Mouse (Mus musculus) forebrain, postnatal 0 days (tissue): ENCODE results near the gene Ext2. TPM values are rescaled to one million over a fixed set of nuclear protein-coding genes. Genes with fewer than 3 reads are reported as not detected.
A peak's percentile ranks its signal among the peaks of the same experiment; 100 is the strongest.

Source experiments
- ATAC-seq: fragments of 200-750 bp; cut with Nextera tagmentation; 2 replicates; pipeline ENCODE4 v1.8.0; 2017; ENCODE audit warnings: mild to moderate bottlenecking, moderate library complexity
- DNase-seq: peaks from one replicate; pipeline ENCODE4 v3.0.0-alpha.2; 2015
- H3K27ac ChIP-seq: fragments of 300-500 bp; sonication (generic); 2 replicates; pipeline ENCODE4 v1.5.1; 2014; ENCODE audit warnings: low read depth, mild to moderate bottlenecking, antibody characterized with exemption, low read length, moderate library complexity, mixed read lengths
- H3K27me3 ChIP-seq: fragments of 300-500 bp; sonication (generic); 2 replicates; pipeline ENCODE4 v1.6.1; 2014; ENCODE audit warnings: mild to moderate bottlenecking, low read length, mixed read lengths; ENCODE audit not compliant: insufficient read depth
- H3K36me3 ChIP-seq: fragments of 300-500 bp; sonication (generic); 2 replicates; pipeline ENCODE4 v1.6.1; 2014; ENCODE audit warnings: mild to moderate bottlenecking, moderate library complexity; ENCODE audit not compliant: insufficient read depth
- H3K4me1 ChIP-seq: fragments of 300-500 bp; sonication (generic); 2 replicates; pipeline ENCODE4 v1.6.1; 2014; ENCODE audit warnings: antibody characterized with exemption; ENCODE audit not compliant: insufficient read depth
- H3K4me2 ChIP-seq: fragments of 300-500 bp; sonication (generic); 2 replicates; pipeline ENCODE4 v1.6.1; 2014; ENCODE audit warnings: low read depth, mild to moderate bottlenecking, moderate library complexity
- H3K4me3 ChIP-seq: fragments of 300-500 bp; sonication (generic); 2 replicates; pipeline ENCODE4 v1.5.1; 2014; ENCODE audit warnings: low read depth, low read length, mixed read lengths
- H3K9ac ChIP-seq: fragments of 300-500 bp; sonication (generic); 2 replicates; pipeline ENCODE4 v1.6.1; 2014; ENCODE audit warnings: mild to moderate bottlenecking
- H3K9me3 ChIP-seq: fragments of 300-500 bp; sonication (generic); 2 replicates; pipeline ENCODE4 v1.6.1; 2016; ENCODE audit warnings: low read length
- CTCF ChIP-seq: sonication (generic); IDR thresholded peaks from 2 replicates; pipeline ENCODE4 v1.5.1; 2016; ENCODE audit warnings: antibody characterized with exemption, control low read depth, low read depth
- WGBS: fragments of 180-500 bp; shearing (Covaris S2); extraction: QIAGEN DNeasy Blood & Tissue Kit; methylation state at CpG from one replicate; pipeline ENCODE4 v1.1.7; 2014; 5-methylcytosine and 5-hydroxymethylcytosine counted together
- polyA plus RNA-seq: library from polyadenylated mRNA; unstranded; fragments of >200 nt; fragmentation: Nextera tagmentation; extraction: Ambion mirVana; gene quantifications from 2 replicates; pipeline ENCODE4 v1.2.1, GENCODE M21; 2015
- total RNA-seq: library from RNA; depleted of rRNA; stranded (reverse); fragments of >200 nt; gene quantifications from 2 replicates; pipeline ENCODE4 v1.2.3, GENCODE M21; 2014; rRNA removed

The Ext2 gene
- total RNA-seq (31.4 and 37.7 TPM in 2 replicates), polyA plus RNA-seq (67.8 and 68.6 TPM in 2 replicates)

- Histone ChIP-seq H3K9ac (peak within 1 kb of the TSS; percentile 96), H3K4me1 (peaks cover 7% of the 10 kb centered on the region; the same call in 1 of the 2 replicates), H3K36me3 (no peaks in the 10 kb centered on the region), H3K27me3 (no peaks in the 10 kb centered on the region), H3K4me3 (peak within 1 kb of the TSS; percentile 99), H3K27ac (peak within 1 kb of the TSS; percentile 50; the same call in 1 of the 2 replicates), H3K4me2 (peak within 1 kb of the TSS; percentile 65), H3K9me3 (no peaks in the 10 kb centered on the region)
- DNase-seq (peak; percentile 94), ATAC-seq (peak; percentile 96)
- 2% methylated on average over 66 of the region's 66 CpGs for WGBS
- peak; percentile 99 for TF ChIP-seq CTCF
These were observed at the start of gene Ext2 for GRCm38 (mm10) chr2:93822045-93822749. Gene Ext2, minus strand, starts transcription at chr2:93822568.

GRCm38 (mm10) chr2:93871411-93871925 lies 49.1 kb upstream of the Ext2 start:
- no peaks in the 10 kb centered on the region for H3K9me3 ChIP-seq
- TF ChIP-seq CTCF = no peak
- H3K4me1 ChIP-seq = 0 out of 2 replicates have a peak, but pooled peaks cover 5% of the 10 kb centered on the region
- no peak overlapping the region for H3K9ac ChIP-seq
- H3K4me3 ChIP-seq = no peak overlapping the region
- 90% methylated on average over 4 of the region's 4 CpGs for WGBS
- ATAC-seq (no peak), DNase-seq (no peak)
- H3K27ac ChIP-seq = no peak overlapping the region
- no peaks in the 10 kb centered on the region for H3K27me3 ChIP-seq
- no peak overlapping the region for H3K4me2 ChIP-seq
- no peaks in the 10 kb centered on the region for H3K36me3 ChIP-seq

- Histone ChIP-seq H3K4me3 (no peak overlapping the region), H3K4me1 (0 out of 2 replicates have a peak, but pooled peaks cover 5% of the 10 kb centered on the region), H3K4me2 (no peak overlapping the region), H3K27ac (no peak overlapping the region), H3K9ac (no peak overlapping the region), H3K27me3 (no peaks in the 10 kb centered on the region), H3K36me3 (no peaks in the 10 kb centered on the region), H3K9me3 (no peaks in the 10 kb centered on the region)
- ATAC-seq (peak; percentile 66; the same call in 1 of the 2 replicates), DNase-seq (peak; percentile 88)
- TF ChIP-seq CTCF = peak; percentile 68
- 33% methylated on average over 4 of the region's 4 CpGs for WGBS
These were observed 48.5 kb upstream of the Ext2 start for GRCm38 (mm10) chr2:93870842-93871241.

- Histone ChIP-seq H3K4me3 (no peak within 1 kb of the TSS), H3K4me2 (no peak within 1 kb of the TSS), H3K27ac (no peak within 1 kb of the TSS), H3K9ac (no peak within 1 kb of the TSS), H3K4me1 (0 out of 2 replicates have a peak, but pooled peaks cover 2% of the 10 kb centered on the region), H3K36me3 (no peaks in the 10 kb centered on the region), H3K27me3 (no peaks in the 10 kb centered on the region), H3K9me3 (no peaks in the 10 kb centered on the region)
- no peak for ATAC-seq
- WGBS = 46% methylated on average over 7 of the region's 7 CpGs
- TF ChIP-seq CTCF = no peak
- no peak for DNase-seq
These were observed 46.8 kb upstream of the Ext2 start, which contains the start of gene Accsl for GRCm38 (mm10) chr2:93869107-93869600. Gene Accsl, minus strand, starts transcription at chr2:93869157.

GRCm38 (mm10) chr2:93868566-93868965 lies 46.2 kb upstream of the Ext2 start:
- Histone ChIP-seq H3K9ac (no peak overlapping the region), H3K9me3 (no peaks in the 10 kb centered on the region), H3K27ac (no peak overlapping the region), H3K4me3 (no peak overlapping the region), H3K27me3 (no peaks in the 10 kb centered on the region), H3K36me3 (no peaks in the 10 kb centered on the region), H3K4me2 (no peak overlapping the region), H3K4me1 (no peaks in the 10 kb centered on the region)
- WGBS = 88% methylated on average over 11 of the region's 11 CpGs
- 0 out of 2 replicates have a peak, but pooled peaks have one; percentile 20 for TF ChIP-seq CTCF
- ATAC-seq (no peak), DNase-seq (no peak)

GRCm38 (mm10) chr2:93863229-93863628 lies 40.9 kb upstream of the Ext2 start:
- TF ChIP-seq CTCF = no peak
- H3K9me3 ChIP-seq = no peaks in the 10 kb centered on the region
- H3K36me3 ChIP-seq = no peaks in the 10 kb centered on the region
- no peaks in the 10 kb centered on the region for H3K4me1 ChIP-seq
- no peak for ATAC-seq
- H3K27ac ChIP-seq = no peak overlapping the region
- WGBS = 53% methylated on average over 4 of the region's 4 CpGs
- H3K4me3 ChIP-seq = no peak overlapping the region
- H3K27me3 ChIP-seq = no peaks in the 10 kb centered on the region
- DNase-seq = no peak
- H3K4me2 ChIP-seq = no peak overlapping the region
- H3K9ac ChIP-seq = no peak overlapping the region

GRCm38 (mm10) chr2:93858845-93859244 lies 36.5 kb upstream of the Ext2 start:
- no peaks in the 10 kb centered on the region for H3K27me3 ChIP-seq
- no peak for TF ChIP-seq CTCF
- WGBS = 75% methylated on average over 12 of the region's 12 CpGs
- H3K9me3 ChIP-seq = no peaks in the 10 kb centered on the region
- DNase-seq (no peak), ATAC-seq (no peak)
- H3K4me2 ChIP-seq = no peak overlapping the region
- H3K36me3 ChIP-seq = no peaks in the 10 kb centered on the region
- no peak overlapping the region for H3K9ac ChIP-seq
- H3K4me3 ChIP-seq = no peak overlapping the region
- H3K4me1 ChIP-seq = no peaks in the 10 kb centered on the region
- H3K27ac ChIP-seq = no peak overlapping the region
